Mouse (Mus musculus) liver, embryonic 14 days (tissue): ENCODE data around the gene Alox12e. TPM values are rescaled to one million over a fixed set of nuclear protein-coding genes. Genes with fewer than 3 reads are reported as not detected.

Experiments
- polyA plus RNA-seq: library from polyadenylated mRNA; depleted of rRNA; stranded (reverse); fragments of >200 nt; gene quantifications from 2 replicates; pipeline ENCODE4 v1.2.3, GENCODE M21; 2012; rRNA removed

The Alox12e gene
- 0.06 and 0.07 TPM in 2 replicates for polyA plus RNA-seq

DNA sequence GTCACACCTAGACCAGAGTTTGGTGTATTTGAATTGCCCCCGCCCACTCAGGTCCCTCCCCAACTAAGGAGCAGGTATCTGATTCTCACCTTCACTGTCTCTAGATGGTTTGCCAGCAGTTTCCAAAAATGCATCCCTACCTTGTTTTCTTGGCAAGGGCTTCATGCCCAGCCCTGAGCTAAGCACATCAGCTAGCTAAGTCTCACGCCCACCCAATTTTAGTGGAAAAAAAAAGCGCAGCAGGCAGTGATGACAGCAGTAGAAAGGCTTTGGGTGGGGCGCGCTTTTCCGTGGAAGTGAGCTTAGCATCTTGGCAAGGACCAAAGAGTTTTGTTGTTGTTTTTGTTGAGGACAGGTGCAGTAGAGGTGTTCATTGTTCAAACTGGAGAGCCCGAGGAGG lies at the start of gene Alox12e:
Alox12e (minus strand) TSS at position 101 of the 400 bp plus-strand sequence.

DNA sequence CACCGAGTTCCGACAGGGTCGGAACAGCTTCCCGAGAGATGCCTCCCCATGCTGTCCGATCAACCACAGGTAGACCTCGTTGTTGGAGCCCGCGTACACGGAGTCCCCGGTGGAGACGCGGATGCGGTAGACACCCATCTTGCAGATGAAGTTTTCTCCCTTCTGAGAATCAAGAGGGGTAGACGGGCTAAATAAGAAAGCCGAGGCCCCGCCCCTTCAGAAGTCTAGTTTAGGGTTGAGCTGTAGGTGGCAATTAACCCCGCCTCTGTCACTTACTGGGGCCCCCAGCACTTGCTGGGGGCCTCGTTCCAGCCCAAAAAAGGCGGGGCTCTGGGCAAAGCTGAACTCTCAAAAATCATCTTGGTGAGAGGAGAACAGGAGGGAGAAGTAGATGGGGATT lies 29.4 kb upstream of the Alox12e start, which contains the start of gene Alox15:
Alox15 (minus strand) TSS at position 164 of the 400 bp plus-strand sequence.

Other genes starting within 250 kb of the Alox12e start
- 9.6 and 12.5 TPM in 2 replicates for gene Asgr2, start 230.0 kb downstream of the Alox12e start, polyA plus RNA-seq
- gene Mgl2, start 192.3 kb downstream of the Alox12e start, polyA plus RNA-seq: 1.5 and 1.9 TPM in 2 replicates
- 0.20 and 0.33 TPM in 2 replicates for gene Clec10a, start 166.4 kb downstream of the Alox12e start, polyA plus RNA-seq
- gene Slc16a11, start 109.9 kb downstream of the Alox12e start, polyA plus RNA-seq: 0.60 and 0.68 TPM in 2 replicates
- gene Slc16a13, start 101.6 kb downstream of the Alox12e start, polyA plus RNA-seq: 2.8 and 3.8 TPM in 2 replicates
- 1.5 TPM in 2 replicates for gene Bcl6b, start 92.8 kb downstream of the Alox12e start, polyA plus RNA-seq
- 58.8 and 61.0 TPM in 2 replicates for gene 0610010K14Rik, start 84.7 kb downstream of the Alox12e start, polyA plus RNA-seq
- 4.6 and 4.7 TPM in 2 replicates for gene Gm21988, start 82.8 kb downstream of the Alox12e start, polyA plus RNA-seq
- 26.1 and 36.4 TPM in 2 replicates for gene Rnasek, start 82.8 kb downstream of the Alox12e start, polyA plus RNA-seq
- gene Alox12, start 67.3 kb downstream of the Alox12e start, polyA plus RNA-seq: 10.1 and 11.5 TPM in 2 replicates
- gene Alox15, start 29.4 kb upstream of the Alox12e start, polyA plus RNA-seq: 0.78 and 0.97 TPM in 2 replicates
- 9.3 and 10.8 TPM in 2 replicates for gene Pelp1, start 87.4 kb upstream of the Alox12e start, polyA plus RNA-seq
- gene Arrb2, start 110.0 kb upstream of the Alox12e start, polyA plus RNA-seq: 16.2 and 19.8 TPM in 2 replicates
- gene Med11, start 129.3 kb upstream of the Alox12e start, polyA plus RNA-seq: 13.8 and 13.9 TPM in 2 replicates
- gene Zmynd15, start 136.8 kb upstream of the Alox12e start, polyA plus RNA-seq: 0.29 and 0.30 TPM in 2 replicates
- gene Cxcl16, start 137.4 kb upstream of the Alox12e start, polyA plus RNA-seq: 0.85 and 1.2 TPM in 2 replicates
- gene Tm4sf5, start 182.6 kb upstream of the Alox12e start, polyA plus RNA-seq: 0.66 and 1.0 TPM in 2 replicates
- gene Vmo1, start 192.0 kb upstream of the Alox12e start, polyA plus RNA-seq: 0.23 and 0.41 TPM in 2 replicates
- gene Gltpd2, start 196.6 kb upstream of the Alox12e start, polyA plus RNA-seq: 8.8 and 10.9 TPM in 2 replicates
- gene Psmb6, start 202.7 kb upstream of the Alox12e start, polyA plus RNA-seq: 160 and 165 TPM in 2 replicates
- not detected in 2 replicates for gene Gm40193, start 210.3 kb upstream of the Alox12e start, polyA plus RNA-seq
- gene Pld2, start 217.4 kb upstream of the Alox12e start, polyA plus RNA-seq: 2.0 and 2.3 TPM in 2 replicates
- gene Mink1, start 240.3 kb upstream of the Alox12e start, polyA plus RNA-seq: 12.1 and 13.7 TPM in 2 replicates